Mouse (Mus musculus): ENCODE data around the gene Unc50.

The Unc50 gene

GRCm38 (mm10) chr1:37451270-37451669, 21.3 kb downstream of the Unc50 start:
- DNase-seq, result no peak

GRCm38 (mm10) chr1:37457546-37457945, 27.6 kb downstream of the Unc50 start:
- DNase-seq, result no peak

DNA sequence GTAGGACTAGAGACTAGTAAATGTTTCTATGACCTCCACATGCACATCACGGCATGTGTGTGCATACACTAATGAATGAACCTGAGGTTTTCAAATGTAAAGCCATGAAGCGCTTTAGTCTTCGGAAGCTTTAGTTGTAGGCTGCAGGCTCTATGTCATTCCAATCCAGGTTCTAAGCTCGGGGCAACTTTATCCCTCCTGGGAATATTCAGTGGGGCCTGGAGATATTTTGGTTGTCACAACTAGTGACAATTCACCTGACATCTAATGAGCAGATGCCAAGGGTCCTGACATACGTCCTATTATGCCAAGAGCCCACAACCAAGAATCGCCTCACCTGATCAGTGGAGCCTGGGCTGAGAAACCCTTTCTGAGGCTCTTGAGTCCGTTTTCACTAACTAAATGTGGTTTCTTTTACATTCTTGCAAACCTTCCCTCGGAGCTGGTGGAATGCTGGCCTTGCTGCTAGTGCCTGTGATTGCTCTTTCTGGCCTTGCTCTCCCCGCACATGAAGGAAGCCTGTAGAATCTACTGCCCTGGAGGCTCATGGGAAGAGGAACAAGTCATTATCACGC, 35.0 kb downstream of the Unc50 start:
- DNase-seq, result no peak

- DNase-seq, result no peak
Observed at GRCm38 (mm10) chr1:37466322-37466995, 36.5 kb downstream of the Unc50 start.

DNA sequence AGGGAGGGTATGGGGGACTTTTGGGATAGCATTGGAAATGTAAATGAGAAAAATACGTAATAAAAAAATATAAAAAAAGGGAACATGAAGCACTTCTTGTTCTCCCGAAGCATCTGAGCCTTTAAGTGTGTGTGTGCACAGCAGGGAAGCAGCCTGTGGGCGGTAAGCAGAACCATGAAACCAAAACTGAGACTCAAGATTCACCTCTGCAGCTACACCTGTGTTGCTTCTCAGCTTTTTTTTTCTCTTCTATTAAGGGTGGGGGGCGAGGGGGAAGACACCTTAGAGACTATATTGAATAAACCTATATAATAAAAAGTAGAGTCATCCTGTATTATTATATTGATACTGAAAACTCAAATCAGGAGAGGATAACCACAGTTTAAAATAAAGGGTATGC, 37.9 kb downstream of the Unc50 start:
- DNase-seq, result no peak

- DNase-seq, result no peak
Observed at GRCm38 (mm10) chr1:37469007-37469406, 39.1 kb downstream of the Unc50 start.

- DNase-seq, result no peak
Observed at GRCm38 (mm10) chr1:37471179-37472148, 41.5 kb downstream of the Unc50 start.

DNA sequence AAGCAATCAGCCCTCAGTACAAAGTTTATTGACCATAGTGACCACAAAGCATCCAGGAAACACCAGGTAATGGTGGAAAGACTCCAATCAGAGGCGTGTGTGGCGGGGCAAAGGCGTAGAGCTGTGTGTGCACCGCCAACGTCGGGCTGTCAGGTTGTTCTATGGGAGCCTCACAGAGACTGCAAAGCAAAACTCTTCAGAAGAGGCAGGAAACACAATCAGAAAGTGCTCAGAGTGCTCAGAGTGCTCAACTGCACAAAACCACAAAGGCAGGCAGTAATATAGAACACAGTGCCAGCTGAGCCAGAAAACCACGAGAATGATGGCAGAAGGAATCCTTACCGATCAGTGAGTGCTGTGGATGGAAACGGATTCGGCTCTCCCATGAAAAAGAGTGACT, 43.3 kb downstream of the Unc50 start:
- no peak for DNase-seq

DNA sequence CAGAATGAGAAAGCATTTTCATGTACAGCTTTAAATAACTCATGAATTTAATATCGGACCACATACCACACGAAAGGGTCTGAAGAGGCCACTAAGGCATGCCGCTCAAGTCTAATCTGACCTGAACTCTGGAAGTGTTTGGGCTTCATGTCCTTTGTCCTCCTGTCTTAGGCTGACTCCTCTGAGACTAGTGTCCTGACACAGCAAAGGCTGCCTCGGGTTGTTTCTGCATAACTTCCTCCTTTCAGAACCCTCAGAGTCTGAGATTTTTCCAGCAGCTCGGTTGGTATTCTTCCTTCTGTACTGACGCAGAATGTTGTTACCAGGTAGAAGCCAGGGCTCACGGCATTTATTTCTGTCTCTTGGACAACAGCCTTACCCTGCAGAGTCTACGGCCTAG, 44.1 kb downstream of the Unc50 start:
- DNase-seq, result no peak

DNA sequence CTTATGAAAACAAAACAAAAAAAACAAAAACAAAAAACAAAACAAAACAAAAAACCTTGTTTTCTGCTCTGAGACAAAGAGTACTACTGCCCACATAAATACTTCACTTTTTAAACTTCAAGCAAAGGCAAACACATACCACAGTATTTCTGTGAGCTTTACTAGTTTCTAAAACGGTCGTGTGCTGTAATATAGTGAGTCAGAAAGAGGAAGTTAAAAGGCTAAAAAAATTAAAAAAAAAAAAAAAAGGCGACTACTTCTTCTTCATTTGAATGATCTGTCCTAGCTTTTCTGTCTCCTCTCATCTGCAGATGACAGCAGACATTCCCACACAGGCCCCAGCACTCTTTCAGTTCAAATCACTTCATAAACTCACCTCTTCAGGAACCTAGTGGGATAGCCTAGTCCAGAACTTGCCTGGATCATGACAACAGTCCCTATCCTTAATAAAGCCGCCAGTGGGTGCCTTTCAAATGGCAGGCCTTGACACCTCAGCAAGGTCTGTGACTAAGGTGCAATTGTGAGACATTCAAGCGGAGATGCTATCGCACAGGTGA, 44.8 kb downstream of the Unc50 start:
- DNase-seq, result no peak

- no peak for DNase-seq
Observed at GRCm38 (mm10) chr1:37475312-37475711, 45.4 kb downstream of the Unc50 start.

DNA sequence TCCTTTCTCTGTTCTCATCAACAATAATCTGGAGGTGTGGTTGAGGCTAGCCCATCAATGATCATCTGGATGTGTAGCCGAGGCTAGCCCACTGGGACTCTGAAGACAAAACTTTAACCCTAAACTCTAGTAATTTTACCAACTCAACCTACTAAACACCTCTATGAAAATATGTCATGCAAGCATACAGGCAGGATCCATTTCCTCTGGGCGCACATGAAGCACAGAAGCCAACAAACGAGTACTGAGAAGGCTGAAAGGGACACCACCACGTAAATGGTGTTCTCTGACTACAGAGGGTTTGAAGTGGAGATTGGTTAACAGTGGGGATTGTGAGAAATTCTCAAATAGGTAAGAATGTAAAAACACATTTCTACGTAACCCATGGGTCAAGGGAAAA, 47.3 kb downstream of the Unc50 start:
- DNase-seq, result no peak

GRCm38 (mm10) chr1:37477928-37478327, 48.0 kb downstream of the Unc50 start:
- DNase-seq, result no peak

GRCm38 (mm10) chr1:37478416-37478815, 48.5 kb downstream of the Unc50 start:
- no peak for DNase-seq

DNA sequence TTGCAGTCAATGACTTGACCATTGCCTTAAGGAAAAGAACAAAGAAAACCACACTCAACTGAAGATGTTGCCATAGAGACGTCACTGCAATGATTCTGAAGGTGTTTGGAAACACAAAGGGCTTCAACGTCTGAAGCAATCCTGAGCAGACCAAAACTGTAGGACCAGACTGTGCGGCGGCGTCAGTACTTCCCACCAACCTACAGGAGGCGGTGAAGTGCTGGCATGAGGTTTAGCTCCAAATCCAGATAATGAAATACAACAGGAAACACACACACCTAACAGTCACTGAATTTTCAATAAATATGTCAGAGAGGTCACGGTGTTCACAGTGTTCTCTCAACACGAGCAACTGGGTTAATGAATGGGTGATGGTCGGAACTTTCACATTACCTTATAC, 49.1 kb downstream of the Unc50 start:
- no peak for DNase-seq

DNA sequence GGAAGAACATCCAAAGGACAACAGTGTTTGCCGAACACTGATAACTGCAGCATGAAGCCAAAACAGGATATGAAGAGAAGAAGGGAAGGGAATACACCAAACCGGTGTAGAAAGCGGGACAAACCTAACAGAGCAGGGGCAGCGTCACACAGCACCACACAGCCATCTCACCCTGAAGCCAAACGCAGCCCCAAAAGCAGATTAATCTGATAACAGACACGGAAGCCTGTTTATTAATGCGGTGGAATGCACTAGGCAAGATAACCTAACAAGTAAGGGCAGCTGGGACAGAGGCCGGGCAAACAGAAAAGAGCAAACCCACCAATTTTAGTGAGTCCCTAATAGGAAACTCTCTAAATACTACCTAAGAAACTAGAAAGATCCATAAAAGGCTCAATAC, 49.8 kb downstream of the Unc50 start:
- no peak for DNase-seq

DNA sequence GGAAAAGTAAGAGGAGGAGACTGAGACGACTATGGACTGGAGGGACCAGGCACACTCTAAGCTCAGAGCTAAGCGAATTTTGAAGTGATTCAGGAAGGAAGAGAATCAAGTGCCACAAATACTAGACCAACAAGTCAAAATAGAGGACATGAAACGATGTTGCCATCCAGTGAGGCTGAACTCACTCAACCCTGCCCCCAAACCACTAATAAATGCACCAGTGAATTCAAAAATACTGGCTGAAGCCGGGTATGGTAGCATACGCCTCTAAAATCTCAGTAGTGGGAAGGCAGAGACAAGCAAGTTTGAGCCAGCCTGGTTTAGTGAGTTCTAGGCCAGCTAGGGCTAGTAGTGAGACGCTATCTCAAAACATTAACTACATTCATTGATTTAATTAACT, 50.8 kb downstream of the Unc50 start:
- DNase-seq, result no peak

DNA sequence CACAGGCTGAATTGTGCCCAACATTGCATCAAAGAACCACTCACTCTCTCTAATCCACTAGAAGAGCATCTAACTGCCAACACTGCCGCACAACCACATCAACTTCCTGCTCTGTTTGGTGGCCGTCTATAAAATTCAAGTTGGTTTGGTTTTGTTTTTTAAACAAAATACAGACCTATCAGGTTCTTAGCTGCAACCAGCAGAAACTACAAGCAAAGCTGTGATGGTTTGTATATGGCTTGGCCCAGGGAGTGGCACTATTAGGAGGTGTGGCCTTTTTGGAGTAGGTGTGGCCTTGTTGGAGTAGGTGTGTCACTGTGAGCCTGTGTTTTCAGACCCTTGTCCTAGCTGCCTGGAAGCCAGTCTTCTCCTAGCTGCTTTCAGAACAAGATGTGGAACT, 51.4 kb downstream of the Unc50 start:
- DNase-seq, result no peak

DNA sequence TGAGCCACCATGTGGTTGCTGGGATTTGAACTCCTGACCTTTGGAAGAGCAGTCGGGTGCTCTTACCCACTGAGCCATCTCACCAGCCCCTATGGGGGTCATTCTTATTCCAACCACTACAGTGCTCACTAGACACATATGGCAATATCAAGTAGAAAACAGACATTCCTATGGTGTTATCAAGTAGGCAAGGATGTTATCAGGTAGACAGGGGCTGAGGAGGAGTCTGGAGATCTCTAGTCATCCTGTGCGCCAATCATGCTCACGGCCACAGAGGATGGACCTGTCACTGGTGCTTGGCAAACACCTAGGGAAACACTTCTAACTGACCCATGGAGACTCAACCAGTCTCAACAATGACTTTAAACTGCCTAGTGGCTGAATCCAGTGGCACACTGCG, 54.7 kb downstream of the Unc50 start:
- DNase-seq, result no peak

DNA sequence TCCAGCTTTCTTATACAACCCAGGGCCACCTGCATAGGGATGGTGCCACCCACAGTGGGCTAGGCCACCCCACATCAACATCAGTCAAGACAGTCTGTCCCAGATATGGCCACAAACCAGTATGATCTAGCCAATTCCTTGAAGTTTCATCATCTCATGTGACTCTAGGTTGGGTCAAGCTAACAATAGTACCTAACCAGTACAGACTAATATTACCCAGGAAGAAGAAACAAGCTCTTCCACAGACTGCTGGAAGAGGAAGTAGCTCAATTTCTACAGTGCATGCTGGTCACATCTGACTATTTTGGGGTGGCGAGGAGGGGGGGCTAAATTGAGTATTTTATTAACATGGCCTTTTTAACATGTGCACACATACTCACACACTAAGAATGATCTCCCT, 56.5 kb downstream of the Unc50 start:
- DNase-seq, result no peak

- no peak for DNase-seq
Observed at GRCm38 (mm10) chr1:37486994-37487393, 57.1 kb downstream of the Unc50 start.

- no peak for DNase-seq
Observed at GRCm38 (mm10) chr1:37488531-37488930, 58.6 kb downstream of the Unc50 start.
